Comparison of ENCODE assay signal across 7 mouse cellular contexts in the genomic region with DNA sequence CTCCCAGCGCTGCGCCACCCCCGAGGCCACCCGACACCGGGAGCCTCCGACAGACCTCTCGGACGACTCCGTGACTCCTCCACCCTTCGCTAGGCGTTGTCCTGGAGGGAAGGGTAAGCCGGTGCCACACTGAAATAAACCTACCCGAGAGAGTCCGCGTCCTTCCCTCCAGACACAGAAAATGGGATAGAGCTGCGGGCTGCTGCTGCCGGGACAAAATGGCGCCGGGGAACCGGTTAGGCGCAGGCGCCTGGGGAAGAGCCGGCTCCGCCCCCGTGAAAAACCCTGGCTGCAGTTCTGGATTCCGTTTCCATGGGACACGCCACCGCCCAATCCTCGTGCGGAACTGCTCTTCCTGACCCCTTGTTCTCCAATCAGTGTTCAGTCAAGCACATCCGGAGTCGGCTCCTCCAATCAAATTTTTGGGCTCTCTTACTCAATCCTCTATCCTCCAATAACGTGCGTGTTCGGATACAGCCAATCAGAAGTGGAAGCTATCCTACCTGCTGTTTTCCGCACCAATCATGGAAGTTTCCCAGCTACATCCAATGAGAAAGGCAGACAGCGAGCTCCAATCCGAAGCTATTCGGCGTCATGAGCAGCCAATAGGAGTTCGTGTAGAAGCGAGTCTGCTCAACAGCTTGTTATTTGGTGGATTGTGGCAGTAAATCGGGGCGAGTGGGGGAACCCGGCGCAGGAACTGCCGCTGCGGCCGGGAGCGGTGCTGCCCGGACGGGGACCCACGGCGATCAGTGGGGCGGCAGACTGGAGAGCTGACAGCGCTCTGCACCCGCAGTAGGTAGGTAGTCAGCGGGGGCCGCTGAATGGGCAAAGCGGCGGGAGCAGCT. TPM values are rescaled to one million over a fixed set of nuclear protein-coding genes. Genes with fewer than 3 reads are reported as not detected.
DNase-seq lines count a peak whose midpoint lies in the region; ATAC-seq lines count a peak whose summit lies in the region.

A gene (plus strand): TSS at position 628 of the 848 bp plus-strand sequence.

- peak within 1 kb of the TSS; percentile 88 for H3K4me3 ChIP-seq in intestine, embryonic 15.5 days (replicated peaks)
- peak within 1 kb of the TSS; percentile 88 for H3K4me3 ChIP-seq in midbrain, embryonic 10.5 days

- H3K4me2 ChIP-seq in intestine, embryonic 15.5 days (replicated peaks): peak within 1 kb of the TSS; percentile 65

- H3K36me3 ChIP-seq in intestine, embryonic 15.5 days: peaks cover 7% of the 10 kb centered on the region; the same call in 1 of the 2 replicates
- peaks cover 43% of the 10 kb centered on the region for H3K36me3 ChIP-seq in midbrain, embryonic 10.5 days

- WGBS in intestine, embryonic 15.5 days: under 1% methylated on average over 61 of the region's 61 CpGs
- under 1% methylated on average over 61 of the region's 61 CpGs for WGBS in midbrain, embryonic 10.5 days

- ATAC-seq in intestine, embryonic 15.5 days: peak; percentile 98

- peaks cover 8% of the 10 kb centered on the region for H3K4me1 ChIP-seq in intestine, embryonic 15.5 days (replicated peaks)
- H3K4me1 ChIP-seq in midbrain, embryonic 10.5 days: peaks cover 31% of the 10 kb centered on the region

- no peaks in the 10 kb centered on the region for H3K27me3 ChIP-seq in intestine, embryonic 15.5 days (replicated peaks)
- no peaks in the 10 kb centered on the region for H3K27me3 ChIP-seq in midbrain, embryonic 10.5 days (ENCODE audit: low read depth, poor library complexity, severe bottlenecking)

- H3K27ac ChIP-seq in intestine, embryonic 15.5 days: peak within 1 kb of the TSS; percentile 98
- H3K27ac ChIP-seq in midbrain, embryonic 10.5 days (replicated peaks): peak within 1 kb of the TSS; percentile 96

- H3K9ac ChIP-seq in intestine, embryonic 15.5 days: peak within 1 kb of the TSS; percentile 93

- DNase-seq in adrenal gland, adult 2 months: peak; percentile 97
- DNase-seq in embryo, embryonic 11.5 days (ENCODE audit: low read depth, low spot score): peak; percentile 98
- peak; percentile 92 for DNase-seq in gastrocnemius, postnatal 36 days
- peak; percentile 99 to 100 for DNase-seq in left cerebral cortex, postnatal 25 days (ENCODE audit: low spot score in 2 of 2)
- DNase-seq in midbrain, embryonic 10.5 days (ENCODE audit: low spot score): peak; percentile 98
- peak; percentile 89 for DNase-seq in right cerebral cortex, postnatal 4 days

- intact Hi-C loops in gastrocnemius, postnatal 36 days (cut with DNase I): loop anchor here (5.0 kb wide), 1 partner anchor 48 kb away; no protein-coding TSS in a partner anchor
- intact Hi-C loops in left cerebral cortex, postnatal 25 days (cut with DNase I): loop anchor here (1.0 kb wide), 1 partner anchor 41 kb away; a partner anchor contains a TSS

- no peaks in the 10 kb centered on the region for H3K9me3 ChIP-seq in intestine, embryonic 15.5 days
- no peaks in the 10 kb centered on the region for H3K9me3 ChIP-seq in midbrain, embryonic 10.5 days (replicated peaks)

RNA-seq across cellular contexts. Expression of the gene that starts here (rescaled TPM):
- total RNA-seq in adrenal gland, adult 2 months (2021): 10 to 100 TPM; 19.0 to 20.1 TPM
- polyA plus RNA-seq in adrenal gland, adult 2 months (2012; rRNA removed): 1.7 and 1.8 TPM in 2 replicates
- total RNA-seq in gastrocnemius, postnatal 36 days (2021): 1 to 10 TPM; 6.8 to 7.8 TPM
- 35.0 and 39.3 TPM in 2 replicates for polyA plus RNA-seq in intestine, embryonic 15.5 days (2015; fragmentation: Nextera tagmentation; extraction: Ambion mirVana)
- total RNA-seq in left cerebral cortex, postnatal 25 days (2021): 10 to 100 TPM; 37.0 to 37.1 TPM
- polyA plus RNA-seq in midbrain, embryonic 10.5 days (2016; fragmentation: Nextera tagmentation; extraction: Ambion mirVana): 25.5 and 26.6 TPM in 2 replicates

Comparison
In these comparisons a context has a peak if more than half of its experiments do, and no peak if none do; other contexts are left out.
1. Peak in every context shown above with its lines: DNase-seq, ATAC-seq, H3K4me3 ChIP-seq and H3K27ac ChIP-seq.